Mouse (Mus musculus): Measurements from ENCODE around the gene Tsacc.
"Not testable (repeated sequence)": the region's sequence is repeated elsewhere in the genome, so short reads cannot be mapped to it uniquely, and the experiment has no call there.

GRCm38 (mm10) chr3:88268014-88268413 lies 28.8 kb downstream of the Tsacc start:
- TF ChIP-seq CTCF, EP300 (IDR thresholded peaks at IDR 0.05; ENCODE audit: low read depth): not testable (repeated sequence)
